In the genomic region with DNA sequence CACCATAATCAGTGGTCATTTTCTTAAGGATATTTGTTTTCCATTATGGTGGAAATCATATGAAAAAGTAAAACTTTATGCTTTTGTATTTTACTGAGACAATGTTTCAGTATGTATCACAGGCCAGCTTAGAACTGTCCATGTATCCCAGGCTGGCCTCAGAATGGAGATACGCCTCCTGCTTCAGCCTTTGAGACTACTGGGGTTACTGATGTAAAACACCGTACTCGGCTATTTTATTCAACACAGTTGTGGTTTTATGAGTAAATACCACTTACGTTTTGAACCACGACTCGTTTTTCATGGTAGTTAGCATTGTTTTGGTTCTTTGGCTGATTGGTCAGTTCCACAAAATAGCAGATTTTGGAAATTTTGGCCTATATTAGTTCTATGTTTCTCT, we compare ENCODE assay signal across 13 mouse cellular contexts. TPM values are rescaled to one million over a fixed set of nuclear protein-coding genes. Genes with fewer than 3 reads are reported as not detected.
DNase-seq lines count a peak whose midpoint lies in the region; ATAC-seq and TF ChIP-seq lines count a peak whose summit lies in the region.
"Had no signal": no experiment of that assay in that cellular context is flagged by ENCODE, and none has a peak within 500 bp of the region (broad histone marks: within the 10 kb centered on the region; RNA-seq: fewer than 3 reads in every experiment).

No protein-coding gene starts in this region.

- intact Hi-C loops in heart, postnatal 10 days (cut with DNase I) = no loop called here

- no peak overlapping the region for H3K27ac ChIP-seq in heart, embryonic 12.5 days (ENCODE audit: poor library complexity, severe bottlenecking)
- H3K27ac ChIP-seq in neural tube, embryonic 12.5 days = no peak overlapping the region
- no peak overlapping the region for H3K27ac ChIP-seq in intestine, postnatal 0 days (ENCODE audit: low read depth, low read length)
- no peak overlapping the region for H3K27ac ChIP-seq in stomach, embryonic 15.5 days

- no peak for ATAC-seq in heart, embryonic 12.5 days (ENCODE audit: insufficient number of reproducible peaks, low FRiP score)
- no peak for ATAC-seq in neural tube, embryonic 12.5 days (ENCODE audit: low FRiP score, low read depth)
- ATAC-seq in intestine, postnatal 0 days = no peak
- no peak for ATAC-seq in stomach, embryonic 15.5 days (ENCODE audit: insufficient read depth, low FRiP score, low read depth)

- 85% methylated on average over 6 of the region's 6 CpGs for WGBS in heart, embryonic 12.5 days
- WGBS in neural tube, embryonic 12.5 days = 89% methylated on average over 6 of the region's 6 CpGs
- WGBS in intestine, postnatal 0 days = 73% methylated on average over 6 of the region's 6 CpGs
- WGBS in stomach, embryonic 15.5 days = 84% methylated on average over 6 of the region's 6 CpGs

- H3K4me1 ChIP-seq in heart, embryonic 12.5 days (replicated peaks) = peaks cover 23% of the 10 kb centered on the region
- H3K4me1 ChIP-seq in neural tube, embryonic 12.5 days = peaks cover 23% of the 10 kb centered on the region
- 0 out of 2 replicates have a peak, but pooled peaks cover 6% of the 10 kb centered on the region for H3K4me1 ChIP-seq in intestine, postnatal 0 days (replicated peaks; ENCODE audit: control insufficient read depth, insufficient read depth, low read length)
- H3K4me1 ChIP-seq in stomach, embryonic 15.5 days = peaks cover 15% of the 10 kb centered on the region

- H3K4me2 ChIP-seq in heart, embryonic 12.5 days = 0 out of 2 replicates have a peak overlapping the region, but pooled peaks have one; percentile 5
- H3K4me2 ChIP-seq in neural tube, embryonic 12.5 days (replicated peaks) = peak overlapping the region; percentile 78
- H3K4me2 ChIP-seq in intestine, postnatal 0 days (replicated peaks; ENCODE audit: low read depth) = peak overlapping the region; percentile 85; the same call in 1 of the 2 replicates
- H3K4me2 ChIP-seq in stomach, embryonic 15.5 days = peak overlapping the region; percentile 51

- no peak for DNase-seq in heart, postnatal 10 days
- no peak for DNase-seq in neural tube, embryonic 10.5 days (ENCODE audit: extremely low spot score, low spot score)
- DNase-seq in layer of hippocampus, postnatal 36 days = no peak
- DNase-seq in spleen, postnatal 36 days (ENCODE audit: low spot score in 2 of 2) = no peak
- DNase-seq: adrenal gland, adult 8-10 months; cerebellum, postnatal 14 days; thymus, adult 18-20 months had no signal

- H3K27me3 ChIP-seq in heart, embryonic 12.5 days (replicated peaks) = no peaks in the 10 kb centered on the region
- no peaks in the 10 kb centered on the region for H3K27me3 ChIP-seq in neural tube, embryonic 12.5 days (replicated peaks)
- no peaks in the 10 kb centered on the region for H3K27me3 ChIP-seq in intestine, postnatal 0 days (replicated peaks; ENCODE audit: control insufficient read depth, insufficient read depth, low read length)
- no peaks in the 10 kb centered on the region for H3K27me3 ChIP-seq in stomach, embryonic 15.5 days (replicated peaks)

- no peak overlapping the region for H3K4me3 ChIP-seq in heart, embryonic 12.5 days
- no peak overlapping the region for H3K4me3 ChIP-seq in neural tube, embryonic 12.5 days
- no peak overlapping the region for H3K4me3 ChIP-seq in intestine, postnatal 0 days (ENCODE audit: low read depth, low read length)
- no peak overlapping the region for H3K4me3 ChIP-seq in stomach, embryonic 15.5 days (replicated peaks)

- TF ChIP-seq CTCF in intestine, postnatal 0 days (IDR thresholded peaks at IDR 0.05; ENCODE audit: low read depth) = no peak

- no peak overlapping the region for H3K9ac ChIP-seq in heart, embryonic 12.5 days
- no peak overlapping the region for H3K9ac ChIP-seq in neural tube, embryonic 12.5 days
- no peak overlapping the region for H3K9ac ChIP-seq in intestine, postnatal 0 days (ENCODE audit: low read depth, low read length)
- H3K9ac ChIP-seq in stomach, embryonic 15.5 days = no peak overlapping the region

- no peaks in the 10 kb centered on the region for H3K36me3 ChIP-seq in heart, embryonic 12.5 days
- no peaks in the 10 kb centered on the region for H3K36me3 ChIP-seq in neural tube, embryonic 12.5 days
- H3K36me3 ChIP-seq in intestine, postnatal 0 days (ENCODE audit: control insufficient read depth, insufficient read depth) = no peaks in the 10 kb centered on the region
- no peaks in the 10 kb centered on the region for H3K36me3 ChIP-seq in stomach, embryonic 15.5 days

- H3K9me3 ChIP-seq in heart, embryonic 12.5 days (replicated peaks) = no peaks in the 10 kb centered on the region
- H3K9me3 ChIP-seq in neural tube, embryonic 12.5 days = no peaks in the 10 kb centered on the region
- H3K9me3 ChIP-seq in intestine, postnatal 0 days (ENCODE audit: control insufficient read depth) = no peaks in the 10 kb centered on the region
- H3K9me3 ChIP-seq in stomach, embryonic 15.5 days = no peaks in the 10 kb centered on the region

RNA-seq across cellular contexts. Expression of a gene that starts 3.0 kb away (rescaled TPM):
- polyA plus RNA-seq in heart, embryonic 12.5 days (2016; fragmentation: Nextera tagmentation; extraction: Ambion mirVana) = 4.6 and 5.3 TPM in 2 replicates
- total RNA-seq in heart, postnatal 10 days (2021) = 10 to 100 TPM; 26.5 to 27.3 TPM
- 4.4 and 5.6 TPM in 2 replicates for polyA plus RNA-seq in neural tube, embryonic 12.5 days (2016; fragmentation: Nextera tagmentation; extraction: Ambion mirVana)
- polyA plus RNA-seq in intestine, postnatal 0 days (2015; fragmentation: Nextera tagmentation; extraction: Ambion mirVana) = 3.1 and 4.1 TPM in 2 replicates
- polyA plus RNA-seq in stomach, embryonic 15.5 days (2015; fragmentation: Nextera tagmentation; extraction: Ambion mirVana) = 7.8 TPM in 2 replicates
- 10 to 100 TPM; 11.1 to 11.9 TPM for total RNA-seq in layer of hippocampus, postnatal 36 days (2021)

RNA-seq across cellular contexts. Expression of a gene that starts 50.0 kb away (rescaled TPM):
- polyA plus RNA-seq in heart, embryonic 12.5 days (2016; fragmentation: Nextera tagmentation; extraction: Ambion mirVana) = 12.7 and 13.7 TPM in 2 replicates
- 10 to 100 TPM in 1 of 2 experiments, 1 to 10 TPM in 1; 9.5 to 10.5 TPM for total RNA-seq in heart, postnatal 10 days (2021)
- polyA plus RNA-seq in neural tube, embryonic 12.5 days (2016; fragmentation: Nextera tagmentation; extraction: Ambion mirVana) = 19.7 and 20.9 TPM in 2 replicates
- polyA plus RNA-seq in intestine, postnatal 0 days (2015; fragmentation: Nextera tagmentation; extraction: Ambion mirVana) = 7.5 and 8.5 TPM in 2 replicates
- 14.9 and 15.3 TPM in 2 replicates for polyA plus RNA-seq in stomach, embryonic 15.5 days (2015; fragmentation: Nextera tagmentation; extraction: Ambion mirVana)
- 10 to 100 TPM; 11.5 to 14.6 TPM for total RNA-seq in layer of hippocampus, postnatal 36 days (2021)

RNA-seq across cellular contexts. Expression of a gene that starts 55.9 kb away (rescaled TPM):
- polyA plus RNA-seq in heart, embryonic 12.5 days (2016; fragmentation: Nextera tagmentation; extraction: Ambion mirVana) = 0.17 TPM in 1 of 2 replicates, not detected in the other
- not detected for total RNA-seq in heart, postnatal 10 days (2021)
- not detected in 2 replicates for polyA plus RNA-seq in neural tube, embryonic 12.5 days (2016; fragmentation: Nextera tagmentation; extraction: Ambion mirVana)
- not detected in 2 replicates for polyA plus RNA-seq in intestine, postnatal 0 days (2015; fragmentation: Nextera tagmentation; extraction: Ambion mirVana)
- not detected in 2 replicates for polyA plus RNA-seq in stomach, embryonic 15.5 days (2015; fragmentation: Nextera tagmentation; extraction: Ambion mirVana)
- under 1 TPM in 1 of 2 experiments, not detected in 1; 0.32 TPM for total RNA-seq in layer of hippocampus, postnatal 36 days (2021)
- total RNA-seq: adrenal gland, adult 8-10 months; gastrocnemius, adult 8-10 months; neutrophil, adult 5-6 weeks had no signal

Comparison
In these comparisons a context has a peak if more than half of its experiments do, and no peak if none do; other contexts are left out.
1. H3K4me2 ChIP-seq: peak in every context shown above with its lines; median percentile 85 in intestine, postnatal 0 days; 78 in neural tube, embryonic 12.5 days; 51 in stomach, embryonic 15.5 days; 5 in heart, embryonic 12.5 days.